Mouse (Mus musculus): Measurements from ENCODE around the gene Large1. TPM values are rescaled to one million over a fixed set of nuclear protein-coding genes. Genes with fewer than 3 reads are reported as not detected.
"Not testable (repeated sequence)": the region's sequence is repeated elsewhere in the genome, so short reads cannot be mapped to it uniquely, and the experiment has no call there.

Large1 gene
- 5.0 and 6.2 TPM in 2 replicates for polyA plus RNA-seq (2015; fragmentation: Nextera tagmentation; extraction: Ambion mirVana)

DNA sequence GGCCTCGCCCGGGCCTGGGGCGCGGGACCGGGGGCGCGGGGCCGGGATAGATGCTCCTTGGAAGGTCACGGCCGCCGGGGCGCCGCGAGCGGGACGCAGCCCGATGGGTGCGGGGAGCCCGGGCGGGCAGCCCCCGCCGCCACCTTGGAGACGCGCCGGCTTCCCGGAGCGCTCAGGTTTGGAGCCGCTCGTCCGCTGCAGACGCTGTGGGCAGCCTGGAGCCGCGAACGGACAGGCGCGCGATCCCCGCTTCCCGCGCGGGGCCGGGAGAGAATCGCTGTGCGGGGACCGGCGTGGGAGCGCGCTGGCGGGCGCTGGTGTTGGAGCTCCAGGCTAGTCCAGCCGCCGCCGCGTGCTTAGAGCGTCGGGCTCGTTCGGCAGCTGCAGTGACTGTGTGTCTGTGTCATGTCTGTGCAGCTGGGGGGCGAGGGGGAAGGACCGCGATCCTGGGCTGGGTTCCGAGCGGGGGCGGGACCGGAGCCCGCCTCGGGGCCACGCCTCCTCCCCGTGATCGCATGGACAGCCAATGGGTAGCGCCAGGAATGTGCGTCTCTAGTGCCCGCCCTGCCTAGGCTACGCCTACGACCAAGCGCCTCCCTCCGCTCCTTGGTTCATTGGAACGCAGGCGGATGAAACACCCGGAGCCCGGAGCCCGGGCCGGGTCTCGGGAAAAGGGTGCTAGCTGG is at the start of gene Large1:
Large1 (minus strand) TSS at position 433 of the 686 bp plus-strand sequence.
- Histone ChIP-seq H3K27ac (ENCODE audit: low read length) (peak within 1 kb of the TSS; percentile 90), H3K4me3 (ENCODE audit: low read length) (peak within 1 kb of the TSS; percentile 88), H3K9me3 (ENCODE audit: low read length) (no peaks in the 10 kb centered on the region), H3K4me2 (replicated peaks; ENCODE audit: low read depth, low read length) (peak within 1 kb of the TSS; percentile 92), H3K36me3 (ENCODE audit: insufficient read depth, low read length) (no peaks in the 10 kb centered on the region), H3K9ac (replicated peaks; ENCODE audit: low read length) (peak within 1 kb of the TSS; percentile 93), H3K27me3 (ENCODE audit: insufficient read depth, low read length) (no peaks in the 10 kb centered on the region), H3K4me1 (ENCODE audit: insufficient read depth, low read length) (peaks cover 12% of the 10 kb centered on the region)
- WGBS: under 1% methylated on average over 73 of the region's 84 CpGs
- peak; percentile 99 for ATAC-seq (ENCODE audit: low FRiP score, low TSS enrichment)

DNA sequence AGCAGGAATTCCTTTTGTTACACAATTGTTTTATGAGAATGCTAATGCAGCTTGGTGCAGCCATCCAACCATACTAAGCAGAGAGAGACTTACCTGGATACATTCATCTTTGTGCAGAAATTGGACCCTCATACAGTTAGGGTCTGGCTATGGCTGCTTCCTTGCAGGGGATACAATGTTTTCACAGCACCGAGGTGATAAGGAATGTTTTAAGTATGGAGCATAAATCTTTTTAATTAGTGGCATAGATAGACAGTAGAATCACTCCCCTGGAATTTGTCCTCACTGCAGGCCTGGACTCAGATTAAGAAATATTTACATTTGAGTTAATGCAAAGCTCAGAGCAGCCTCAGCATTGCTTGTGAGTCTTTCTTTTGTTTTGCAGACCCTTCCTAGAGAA is 47.0 kb upstream of the Large1 start:
- Histone ChIP-seq H3K4me1 (ENCODE audit: insufficient read depth, low read length) (no peaks in the 10 kb centered on the region), H3K9me3 (ENCODE audit: low read length) (no peaks in the 10 kb centered on the region), H3K27me3 (ENCODE audit: insufficient read depth, low read length) (no peaks in the 10 kb centered on the region), H3K27ac (ENCODE audit: low read length) (no peak overlapping the region), H3K4me2 (replicated peaks; ENCODE audit: low read depth, low read length) (no peak overlapping the region), H3K4me3 (ENCODE audit: low read length) (no peak overlapping the region), H3K36me3 (ENCODE audit: insufficient read depth, low read length) (no peaks in the 10 kb centered on the region), H3K9ac (replicated peaks; ENCODE audit: low read length) (no peak overlapping the region)
- ATAC-seq (ENCODE audit: low FRiP score, low TSS enrichment): no peak
- 13% methylated on average over 1 of the region's 1 CpGs for WGBS

DNA sequence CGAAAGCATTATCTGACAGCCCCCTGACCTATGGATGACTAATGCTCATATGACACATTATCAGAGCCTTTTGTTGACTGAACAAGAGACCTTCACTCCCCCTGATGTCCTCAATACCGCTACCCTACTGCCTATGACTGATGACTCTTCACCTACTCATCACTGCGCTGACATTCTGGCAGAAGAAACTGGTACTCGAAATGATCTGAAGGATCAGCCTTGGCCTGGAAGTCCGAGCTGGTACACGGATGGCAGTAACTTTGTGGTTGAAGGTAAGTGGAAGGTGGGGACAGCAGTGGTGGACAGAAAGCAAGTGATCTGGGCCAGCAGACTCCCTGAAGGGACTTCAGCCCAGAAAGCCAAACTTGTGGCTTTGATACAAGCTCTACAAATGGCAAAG is 19.7 kb upstream of the Large1 start:
- H3K4me1 ChIP-seq (ENCODE audit: insufficient read depth, low read length); H3K27me3 ChIP-seq (ENCODE audit: insufficient read depth, low read length); H3K9ac ChIP-seq (replicated peaks; ENCODE audit: low read length); ATAC-seq (ENCODE audit: low FRiP score, low TSS enrichment); H3K36me3 ChIP-seq (ENCODE audit: insufficient read depth, low read length); H3K27ac ChIP-seq (ENCODE audit: low read length); H3K9me3 ChIP-seq (ENCODE audit: low read length); H3K4me2 ChIP-seq (replicated peaks; ENCODE audit: low read depth, low read length); H3K4me3 ChIP-seq (ENCODE audit: low read length): not testable (repeated sequence)
- 85% methylated on average over 6 of the region's 6 CpGs for WGBS

DNA sequence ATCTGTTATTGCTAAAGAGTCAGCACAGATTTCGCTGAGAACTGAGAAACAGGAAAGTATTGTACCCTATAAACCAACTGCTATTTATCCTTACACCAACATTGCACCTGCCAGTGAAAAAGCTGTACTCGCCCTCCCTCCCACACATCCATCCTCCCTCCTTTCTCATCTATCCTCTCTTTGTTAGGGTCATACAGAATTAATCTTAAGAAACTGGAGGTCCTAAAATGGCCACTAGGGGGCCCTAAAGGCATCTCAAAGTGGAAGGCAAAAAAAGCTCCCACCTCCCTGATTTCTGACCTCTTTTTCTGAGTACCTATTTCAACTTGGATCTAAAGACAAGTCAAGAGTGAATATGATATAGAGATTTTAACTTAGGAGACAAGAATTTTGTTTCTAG is 2.6 kb upstream of the Large1 start:
- no peak for ATAC-seq (ENCODE audit: low FRiP score, low TSS enrichment)
- no peak overlapping the region for H3K4me3 ChIP-seq (ENCODE audit: low read length)
- H3K36me3 ChIP-seq (ENCODE audit: insufficient read depth, low read length): no peaks in the 10 kb centered on the region
- no peaks in the 10 kb centered on the region for H3K9me3 ChIP-seq (ENCODE audit: low read length)
- H3K4me1 ChIP-seq (ENCODE audit: insufficient read depth, low read length): peaks cover 12% of the 10 kb centered on the region
- H3K27me3 ChIP-seq (ENCODE audit: insufficient read depth, low read length): no peaks in the 10 kb centered on the region
- H3K9ac ChIP-seq (replicated peaks; ENCODE audit: low read length): no peak overlapping the region
- no peak overlapping the region for H3K4me2 ChIP-seq (replicated peaks; ENCODE audit: low read depth, low read length)
- no peak overlapping the region for H3K27ac ChIP-seq (ENCODE audit: low read length)
- WGBS: 24% methylated on average over 2 of the region's 2 CpGs

DNA sequence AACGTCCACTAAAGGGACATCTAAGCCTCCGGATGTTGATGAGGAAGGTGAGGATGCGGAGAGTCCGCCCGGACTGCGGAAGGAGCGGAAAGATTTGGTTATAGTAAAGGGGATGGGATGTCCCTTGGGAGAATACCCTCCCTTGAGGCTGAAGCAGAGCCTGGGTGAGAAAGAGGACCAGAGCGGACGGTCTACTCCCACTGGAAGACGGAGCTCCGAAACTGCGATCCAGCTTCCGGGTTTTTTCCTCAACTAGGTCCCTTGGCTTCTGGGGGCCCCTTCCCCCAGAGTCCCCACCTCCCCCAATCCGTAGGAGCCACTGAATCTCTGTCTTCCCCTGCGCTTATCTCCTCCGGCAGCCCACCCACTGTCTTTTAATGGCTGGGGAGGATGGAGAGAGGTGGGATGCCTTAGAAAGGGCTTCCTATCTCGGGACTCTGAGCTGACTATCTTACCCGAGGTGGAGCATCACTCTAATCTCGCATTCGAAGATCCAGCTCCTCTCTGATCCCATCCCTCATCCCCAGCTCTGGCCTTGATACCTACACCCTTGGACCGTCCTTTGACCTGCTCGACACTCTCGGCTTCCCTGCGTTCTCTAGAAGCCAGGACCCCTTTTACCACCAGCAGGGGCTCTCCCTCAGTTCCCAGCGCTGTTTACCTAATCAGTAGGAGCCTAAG is 1.0 kb upstream of the Large1 start:
- peak overlapping the region; percentile 65 for H3K9ac ChIP-seq (replicated peaks; ENCODE audit: low read length)
- H3K36me3 ChIP-seq (ENCODE audit: insufficient read depth, low read length): no peaks in the 10 kb centered on the region
- peak overlapping the region; percentile 88 for H3K4me3 ChIP-seq (ENCODE audit: low read length)
- WGBS: under 1% methylated on average over 25 of the region's 25 CpGs
- peak overlapping the region; percentile 92 for H3K4me2 ChIP-seq (replicated peaks; ENCODE audit: low read depth, low read length)
- peak; percentile 8 for ATAC-seq (ENCODE audit: low FRiP score, low TSS enrichment)
- H3K27me3 ChIP-seq (ENCODE audit: insufficient read depth, low read length): no peaks in the 10 kb centered on the region
- H3K9me3 ChIP-seq (ENCODE audit: low read length): no peaks in the 10 kb centered on the region
- H3K4me1 ChIP-seq (ENCODE audit: insufficient read depth, low read length): peaks cover 12% of the 10 kb centered on the region
- H3K27ac ChIP-seq (ENCODE audit: low read length): peak overlapping the region; percentile 73

DNA sequence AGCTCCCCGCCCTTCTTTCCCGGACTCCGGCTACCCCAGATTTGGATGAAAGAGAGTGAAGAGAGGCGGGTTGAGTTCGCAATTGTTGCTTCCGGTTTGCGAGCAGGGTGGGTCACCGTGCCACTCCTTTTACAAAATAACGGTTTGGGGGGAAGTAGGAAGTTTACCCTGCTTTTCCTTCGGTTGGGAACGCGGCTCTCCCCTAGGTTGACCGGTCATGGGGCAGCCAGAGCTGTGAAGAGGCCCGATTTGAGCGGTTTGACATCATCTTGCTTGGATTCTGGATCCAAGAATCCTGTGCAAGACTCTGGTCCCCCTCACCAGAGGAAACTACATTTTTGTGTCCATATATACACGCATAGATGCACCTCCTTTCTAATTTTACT is 447 bp upstream of the Large1 start:
- Histone ChIP-seq H3K27me3 (ENCODE audit: insufficient read depth, low read length) (no peaks in the 10 kb centered on the region), H3K36me3 (ENCODE audit: insufficient read depth, low read length) (no peaks in the 10 kb centered on the region), H3K9me3 (ENCODE audit: low read length) (no peaks in the 10 kb centered on the region), H3K4me2 (replicated peaks; ENCODE audit: low read depth, low read length) (peak overlapping the region; percentile 92), H3K9ac (replicated peaks; ENCODE audit: low read length) (peak overlapping the region; percentile 65), H3K4me1 (ENCODE audit: insufficient read depth, low read length) (peaks cover 12% of the 10 kb centered on the region), H3K27ac (ENCODE audit: low read length) (peak overlapping the region; percentile 73), H3K4me3 (ENCODE audit: low read length) (peak overlapping the region; percentile 88)
- ATAC-seq (ENCODE audit: low FRiP score, low TSS enrichment): peak; percentile 40
- WGBS: 0% methylated on average over 16 of the region's 16 CpGs

DNA sequence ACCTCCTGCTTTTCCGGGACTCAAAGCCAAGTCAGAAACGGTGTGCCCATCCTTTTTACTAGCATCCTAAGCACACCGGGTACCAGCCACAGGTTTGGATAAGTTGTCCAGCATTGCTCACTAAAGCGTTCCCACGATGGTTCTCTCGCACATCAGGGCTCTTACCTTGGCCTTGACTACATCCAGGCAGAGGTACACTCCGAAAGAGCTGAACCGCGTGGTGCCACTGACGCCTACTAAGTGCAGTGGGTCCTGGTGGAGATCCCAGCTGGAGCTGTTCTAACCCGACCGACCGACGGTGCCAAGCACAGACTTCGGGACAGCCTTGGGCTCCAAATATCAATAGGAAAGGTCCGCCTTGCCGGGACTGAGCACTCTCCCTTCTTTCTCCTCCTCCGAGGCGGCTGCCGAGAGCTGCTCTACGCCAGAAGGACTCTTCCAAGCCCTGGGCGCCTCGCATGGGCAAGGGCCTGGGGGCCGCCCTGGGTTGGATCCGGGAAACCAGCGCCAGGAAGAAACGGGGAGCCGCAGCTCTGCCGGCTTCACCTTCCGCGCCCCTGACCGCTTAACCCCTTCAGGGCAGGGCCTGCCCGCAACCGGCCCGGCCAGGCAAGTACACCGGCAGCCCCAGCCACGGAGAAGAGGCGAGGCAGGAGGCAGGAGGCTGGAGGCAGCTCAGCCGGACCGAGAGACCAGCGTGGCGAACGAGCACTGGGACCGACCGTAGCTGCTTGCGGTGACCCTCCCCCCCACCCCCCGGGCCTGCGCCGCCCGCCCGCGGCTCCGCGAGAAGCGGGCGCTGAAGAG is 836 bp downstream of the Large1 start:
- H3K4me1 ChIP-seq (ENCODE audit: insufficient read depth, low read length): peaks cover 12% of the 10 kb centered on the region
- H3K4me3 ChIP-seq (ENCODE audit: low read length): peak overlapping the region; percentile 88
- peak overlapping the region; percentile 93 for H3K9ac ChIP-seq (replicated peaks; ENCODE audit: low read length)
- H3K27ac ChIP-seq (ENCODE audit: low read length): peak overlapping the region; percentile 90
- H3K36me3 ChIP-seq (ENCODE audit: insufficient read depth, low read length): no peaks in the 10 kb centered on the region
- peak overlapping the region; percentile 92 for H3K4me2 ChIP-seq (replicated peaks; ENCODE audit: low read depth, low read length)
- H3K27me3 ChIP-seq (ENCODE audit: insufficient read depth, low read length): no peaks in the 10 kb centered on the region
- ATAC-seq (ENCODE audit: low FRiP score, low TSS enrichment): peak; percentile 50
- H3K9me3 ChIP-seq (ENCODE audit: low read length): no peaks in the 10 kb centered on the region
- under 1% methylated on average over 37 of the region's 56 CpGs for WGBS

DNA sequence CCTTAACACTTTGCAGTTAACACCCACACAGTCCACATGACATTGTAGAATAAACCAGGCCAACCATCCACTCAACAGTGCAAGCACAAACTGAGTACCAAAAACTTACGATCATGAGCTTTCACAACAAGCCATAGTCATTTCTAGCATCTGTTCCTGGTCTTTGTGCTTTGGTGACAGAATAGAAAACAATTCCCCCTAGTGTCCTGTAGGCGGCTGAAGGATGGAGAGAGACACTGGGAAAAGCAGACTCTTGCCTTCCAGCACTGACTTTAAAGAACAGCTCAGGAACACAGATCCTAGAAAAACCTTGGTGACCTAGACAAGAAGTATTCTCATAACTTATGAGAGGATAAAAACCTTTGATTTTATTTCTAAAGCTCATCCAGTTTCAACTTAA is 3.0 kb downstream of the Large1 start:
- no peak overlapping the region for H3K4me2 ChIP-seq (replicated peaks; ENCODE audit: low read depth, low read length)
- ATAC-seq (ENCODE audit: low FRiP score, low TSS enrichment): no peak
- no peaks in the 10 kb centered on the region for H3K9me3 ChIP-seq (ENCODE audit: low read length)
- WGBS: 18% methylated on average over 2 of the region's 2 CpGs
- no peak overlapping the region for H3K4me3 ChIP-seq (ENCODE audit: low read length)
- no peak overlapping the region for H3K27ac ChIP-seq (ENCODE audit: low read length)
- no peak overlapping the region for H3K9ac ChIP-seq (replicated peaks; ENCODE audit: low read length)
- no peaks in the 10 kb centered on the region for H3K27me3 ChIP-seq (ENCODE audit: insufficient read depth, low read length)
- no peaks in the 10 kb centered on the region for H3K36me3 ChIP-seq (ENCODE audit: insufficient read depth, low read length)
- peaks cover 12% of the 10 kb centered on the region for H3K4me1 ChIP-seq (ENCODE audit: insufficient read depth, low read length)

DNA sequence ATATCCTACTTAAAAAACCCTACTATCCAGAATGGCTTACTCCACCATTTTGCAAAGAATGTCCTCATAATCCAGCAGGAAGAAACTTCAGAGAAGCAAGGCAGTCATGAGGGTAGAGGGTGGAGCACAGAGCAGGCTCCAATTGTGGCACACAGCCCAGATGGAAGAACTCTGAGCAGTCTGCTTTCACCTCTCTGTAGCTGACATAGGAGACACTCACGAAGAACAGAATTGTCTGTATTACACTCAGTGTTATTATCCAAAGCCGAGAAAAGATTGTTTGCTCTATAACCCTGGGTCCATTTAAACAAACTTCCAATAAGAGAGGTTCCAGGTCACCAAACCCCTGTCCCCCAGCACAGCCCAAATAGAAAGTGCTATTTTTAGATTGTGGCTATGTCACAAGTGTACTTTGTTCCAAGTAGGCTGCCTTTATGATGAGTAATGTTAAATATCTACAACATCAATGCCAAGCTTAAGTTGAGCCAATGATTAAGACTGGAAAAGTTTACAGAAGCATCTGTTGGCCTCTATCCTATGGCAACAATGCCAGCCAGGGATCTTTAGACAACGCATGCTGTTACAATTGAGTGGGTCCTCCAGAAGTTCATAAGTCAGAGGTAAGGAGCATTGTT is 10.5 kb downstream of the Large1 start:
- no peak for ATAC-seq (ENCODE audit: low FRiP score, low TSS enrichment)
- Histone ChIP-seq H3K4me2 (replicated peaks; ENCODE audit: low read depth, low read length) (no peak overlapping the region), H3K4me3 (ENCODE audit: low read length) (no peak overlapping the region), H3K9me3 (ENCODE audit: low read length) (no peaks in the 10 kb centered on the region), H3K27ac (ENCODE audit: low read length) (no peak overlapping the region), H3K27me3 (ENCODE audit: insufficient read depth, low read length) (no peaks in the 10 kb centered on the region), H3K36me3 (ENCODE audit: insufficient read depth, low read length) (no peaks in the 10 kb centered on the region), H3K4me1 (ENCODE audit: insufficient read depth, low read length) (no peaks in the 10 kb centered on the region), H3K9ac (replicated peaks; ENCODE audit: low read length) (no peak overlapping the region)
- 77% methylated on average over 3 of the region's 3 CpGs for WGBS
